Mouse (Mus musculus) liver, postnatal 0 days (tissue): ENCODE measurements around the gene Spdl1.
A peak's percentile ranks its signal among the peaks of the same experiment; 100 is the strongest.

Source experiments
- CTCF ChIP-seq: sonication (generic); IDR thresholded peaks from 2 replicates; pipeline ENCODE4 v1.5.1; 2016; ENCODE audit warnings: antibody characterized with exemption, low read depth
- EP300 ChIP-seq: IDR thresholded peaks from 2 replicates; pipeline ENCODE4 v1.6.1; 2016; ENCODE audit warnings: antibody characterized with exemption, low read depth, mild to moderate bottlenecking

- TF ChIP-seq CTCF (peak; percentile 14; the same call in 1 of the 2 replicates), EP300 (no peak)
These were observed 35.2 kb upstream of the Spdl1 start for GRCm38 (mm10) chr11:34868626-34869025.
